Mouse (Mus musculus) bone marrow macrophage, adult 2 months (primary cell): Measurements from ENCODE around the gene Nfe2.

Experiments
- CTCF ChIP-seq: IDR thresholded peaks from 2 replicates; pipeline ENCODE4 v1.5.1; 2012; ENCODE audit warnings: low read depth, mild to moderate bottlenecking, low read length, moderate library complexity
- POLR2A ChIP-seq: IDR thresholded peaks from 2 replicates; pipeline ENCODE4 v1.6.1; 2012; ENCODE audit warnings: mild to moderate bottlenecking, low read depth, low read length, borderline replicate concordance

DNA sequence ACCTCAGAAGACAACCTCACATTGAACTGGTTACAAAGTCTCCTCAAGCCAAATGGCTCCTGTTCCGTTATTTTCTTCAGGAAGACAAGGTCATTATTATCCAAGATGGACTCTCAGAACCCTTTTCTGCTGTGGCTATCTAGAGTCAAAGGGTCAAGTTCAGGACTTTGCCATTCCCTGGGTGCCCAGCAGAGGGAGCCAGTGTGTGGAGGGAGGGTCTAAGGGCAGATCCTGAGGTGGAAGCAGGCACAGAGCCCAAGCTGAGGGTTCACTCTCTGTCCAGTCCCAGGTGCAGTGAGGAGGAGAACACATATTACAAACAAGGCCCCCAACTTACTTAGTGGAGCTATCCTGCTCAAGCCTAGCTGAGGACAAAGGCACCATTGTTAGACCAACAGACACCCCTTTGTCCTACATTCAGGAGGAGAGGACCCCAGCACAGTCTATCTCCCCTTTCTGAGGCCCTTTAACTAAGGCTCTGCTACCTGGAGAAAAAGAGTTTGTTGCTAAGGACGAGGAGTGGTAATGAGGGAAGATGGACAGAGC lies 7.9 kb downstream of the Nfe2 start:
- TF ChIP-seq CTCF (peak; percentile 96), POLR2A (no peak)
